Mouse (Mus musculus): ENCODE results near the gene Sprr4.

- no peak for TF ChIP-seq TAL1 (conservative IDR thresholded peaks at IDR 0.05; ENCODE audit: low read depth, low read length)
- no peak for TF ChIP-seq CTCF (IDR thresholded peaks at IDR 0.05; ENCODE audit: low read depth, low read length)
- TF ChIP-seq GATA2 (IDR thresholded peaks at IDR 0.05; ENCODE audit: borderline replicate concordance, low read depth, low read length): no peak
- TF ChIP-seq GATA1 (IDR thresholded peaks at IDR 0.05; ENCODE audit: borderline replicate concordance, low read length): no peak
These were observed 12.0 kb upstream of the Sprr4 start for GRCm38 (mm10) chr3:92512325-92512724.

Data from G1E (cell line).